Mouse (Mus musculus) thymus, adult 2 months (tissue): ENCODE data around the gene Spats2. TPM values are rescaled to one million over a fixed set of nuclear protein-coding genes. Genes with fewer than 3 reads are reported as not detected.
"Not testable (repeated sequence)": the region's sequence is repeated elsewhere in the genome, so short reads cannot be mapped to it uniquely, and the experiment has no call there.

Experiments used
- DNase-seq: peaks from one replicate; pipeline ENCODE4 v3.0.0; 2021
- H3K27ac ChIP-seq: fragments of 200-500 bp; 2 replicates; pipeline ENCODE4 v1.5.1; 2012; ENCODE audit warnings: low read length, control low read depth; ENCODE audit not compliant: control insufficient read depth, insufficient read depth
- H3K27me3 ChIP-seq: fragments of 200-500 bp; 2 replicates; pipeline ENCODE4 v1.6.1; 2012; ENCODE audit warnings: mild to moderate bottlenecking, low read length, moderate library complexity, mixed read lengths; ENCODE audit not compliant: control insufficient read depth, insufficient read depth
- H3K36me3 ChIP-seq: fragments of 200-500 bp; 2 replicates; pipeline ENCODE4 v1.6.1; 2012; ENCODE audit warnings: mild to moderate bottlenecking, low read length, moderate library complexity; ENCODE audit not compliant: control insufficient read depth, insufficient read depth
- H3K4me1 ChIP-seq: fragments of 200-500 bp; replicated peaks from 2 replicates; pipeline ENCODE4 v1.6.1; 2012; ENCODE audit warnings: low read length; ENCODE audit not compliant: control insufficient read depth, insufficient read depth
- H3K4me3 ChIP-seq: fragments of 200-500 bp; 2 replicates; pipeline ENCODE4 v1.5.1; 2012; ENCODE audit warnings: mild to moderate bottlenecking, low read length, control low read depth, moderate library complexity; ENCODE audit not compliant: control insufficient read depth, insufficient read depth
- CTCF ChIP-seq: fragments of 200-500 bp; IDR thresholded peaks from 2 replicates; pipeline ENCODE4 v1.5.1; 2012; ENCODE audit warnings: mild to moderate bottlenecking, control low read depth, low read length, moderate library complexity, borderline replicate concordance; ENCODE audit not compliant: control insufficient read depth, poor library complexity, insufficient read depth; ENCODE audit errors: extremely low read depth
- POLR2A ChIP-seq: fragments of 200-500 bp; IDR thresholded peaks from 2 replicates; pipeline ENCODE4 v1.6.1; 2012; ENCODE audit warnings: mild to moderate bottlenecking, low read length, control low read depth, moderate library complexity; ENCODE audit not compliant: control insufficient read depth, poor library complexity, insufficient read depth; ENCODE audit errors: extremely low read depth
- WGBS: fragments of 180-500 bp; shearing (Covaris S2); methylation state at CpG from one replicate; pipeline ENCODE4 v1.1.7; 2018; 5-methylcytosine and 5-hydroxymethylcytosine counted together
- polyA plus RNA-seq: library from polyadenylated mRNA; depleted of rRNA; stranded (reverse); fragments of >200 nt; gene quantifications from 2 replicates; pipeline ENCODE4 v1.2.3, GENCODE M21; 2012

The Spats2 gene
- polyA plus RNA-seq, 1 experiment: 11.8 TPM

- no peaks in the 10 kb centered on the region for H3K27me3 ChIP-seq
- no peak overlapping the region for H3K27ac ChIP-seq
- H3K4me1 ChIP-seq: peaks cover 8% of the 10 kb centered on the region
- WGBS: 68% methylated on average over 8 of the region's 8 CpGs
- peak; percentile 14 for DNase-seq
- TF ChIP-seq CTCF (no peak), POLR2A (no peak)
- H3K4me3 ChIP-seq: no peak overlapping the region
- no peaks in the 10 kb centered on the region for H3K36me3 ChIP-seq
Observed at GRCm38 (mm10) chr15:99153466-99153865, 27.8 kb downstream of the Spats2 start.

GRCm38 (mm10) chr15:99154515-99154914 is 28.8 kb downstream of the Spats2 start:
- not testable (repeated sequence) for H3K27ac ChIP-seq, H3K27me3 ChIP-seq, H3K4me1 ChIP-seq, DNase-seq, H3K36me3 ChIP-seq, H3K4me3 ChIP-seq
- WGBS: 74% methylated on average over 10 of the region's 10 CpGs

- DNase-seq: no peak
- no peak overlapping the region for H3K4me3 ChIP-seq
- no peaks in the 10 kb centered on the region for H3K4me1 ChIP-seq
- WGBS: 94% methylated on average over 12 of the region's 12 CpGs
- no peaks in the 10 kb centered on the region for H3K27me3 ChIP-seq
- H3K27ac ChIP-seq: no peak overlapping the region
- TF ChIP-seq POLR2A: no peak
- TF ChIP-seq CTCF: no peak
- no peaks in the 10 kb centered on the region for H3K36me3 ChIP-seq
Observed at GRCm38 (mm10) chr15:99163512-99164365, 38.0 kb downstream of the Spats2 start.

GRCm38 (mm10) chr15:99172131-99172530 is 46.4 kb downstream of the Spats2 start:
- TF ChIP-seq POLR2A: no peak
- TF ChIP-seq CTCF: no peak
- H3K27me3 ChIP-seq: no peaks in the 10 kb centered on the region
- H3K4me3 ChIP-seq: no peak overlapping the region
- WGBS: 95% methylated on average over 6 of the region's 6 CpGs
- no peaks in the 10 kb centered on the region for H3K4me1 ChIP-seq
- H3K27ac ChIP-seq: no peak overlapping the region
- DNase-seq: no peak
- no peaks in the 10 kb centered on the region for H3K36me3 ChIP-seq

- Histone ChIP-seq H3K4me3 (no peak overlapping the region), H3K36me3 (no peaks in the 10 kb centered on the region), H3K27me3 (no peaks in the 10 kb centered on the region), H3K4me1 (no peaks in the 10 kb centered on the region), H3K27ac (no peak overlapping the region)
- no peak for DNase-seq
- 50% methylated on average over 2 of the region's 2 CpGs for WGBS
- TF ChIP-seq CTCF (no peak), POLR2A (no peak)
Observed at GRCm38 (mm10) chr15:99179639-99180038, 53.9 kb downstream of the Spats2 start.

GRCm38 (mm10) chr15:99184217-99184914 is 58.6 kb downstream of the Spats2 start:
- H3K4me1 ChIP-seq: no peaks in the 10 kb centered on the region
- DNase-seq: no peak
- no peak overlapping the region for H3K27ac ChIP-seq
- no peak overlapping the region for H3K4me3 ChIP-seq
- no peak for TF ChIP-seq POLR2A
- no peak for TF ChIP-seq CTCF
- 97% methylated on average over 9 of the region's 9 CpGs for WGBS
- H3K27me3 ChIP-seq: no peaks in the 10 kb centered on the region
- H3K36me3 ChIP-seq: no peaks in the 10 kb centered on the region

GRCm38 (mm10) chr15:99194358-99194757 is 68.6 kb downstream of the Spats2 start:
- Histone ChIP-seq H3K4me1 (no peaks in the 10 kb centered on the region), H3K27ac (no peak overlapping the region), H3K4me3 (no peak overlapping the region), H3K36me3 (no peaks in the 10 kb centered on the region), H3K27me3 (no peaks in the 10 kb centered on the region)
- WGBS: 92% methylated on average over 10 of the region's 10 CpGs
- DNase-seq: no peak
- no peak for TF ChIP-seq POLR2A
- no peak for TF ChIP-seq CTCF
